Mouse (Mus musculus) kidney, postnatal 0 days (tissue): ENCODE measurements around the gene Polr2a. TPM values are rescaled to one million over a fixed set of nuclear protein-coding genes. Genes with fewer than 3 reads are reported as not detected.

ENCODE experiments used
- ATAC-seq: fragments of 200-750 bp; cut with Nextera tagmentation; replicated peaks from 2 replicates; pipeline ENCODE4 v1.8.0; 2017; ENCODE audit warnings: low read depth, moderate number of reproducible peaks, moderate TSS enrichment, moderate library complexity; ENCODE audit not compliant: low FRiP score
- DNase-seq: peaks from one replicate; pipeline ENCODE4 v3.0.0-alpha.2; 2016; ENCODE audit warnings: low spot score
- H3K27ac ChIP-seq: fragments of 300-500 bp; sonication (generic); 2 replicates; pipeline ENCODE4 v1.5.1; 2014; ENCODE audit warnings: mild to moderate bottlenecking
- H3K27me3 ChIP-seq: fragments of 300-500 bp; sonication (generic); 2 replicates; pipeline ENCODE4 v1.6.1; 2014; ENCODE audit warnings: low read length, mixed read lengths; ENCODE audit not compliant: insufficient read depth
- H3K36me3 ChIP-seq: fragments of 300-500 bp; sonication (generic); 2 replicates; pipeline ENCODE4 v1.6.1; 2014; ENCODE audit warnings: low read length, mixed read lengths; ENCODE audit not compliant: insufficient read depth
- H3K4me1 ChIP-seq: fragments of 300-500 bp; sonication (generic); replicated peaks from 2 replicates; pipeline ENCODE4 v1.6.1; 2014; ENCODE audit warnings: antibody characterized with exemption, low read length, mixed read lengths; ENCODE audit not compliant: insufficient read depth
- H3K4me2 ChIP-seq: fragments of 300-500 bp; sonication (generic); 2 replicates; pipeline ENCODE4 v1.6.1; 2014; ENCODE audit warnings: mild to moderate bottlenecking, low read length, moderate library complexity, mixed read lengths
- H3K4me3 ChIP-seq: fragments of 300-500 bp; sonication (generic); replicated peaks from 2 replicates; pipeline ENCODE4 v1.5.1; 2014; ENCODE audit warnings: low read depth, low read length
- H3K9ac ChIP-seq: fragments of 300-500 bp; sonication (generic); 2 replicates; pipeline ENCODE4 v1.6.1; 2014; ENCODE audit warnings: low read depth, low read length
- H3K9me3 ChIP-seq: fragments of 300-500 bp; sonication (generic); replicated peaks from 2 replicates; pipeline ENCODE4 v1.6.1; 2016; ENCODE audit warnings: low read length, inconsistent platforms, mixed read lengths
- CTCF ChIP-seq: IDR thresholded peaks from 2 replicates; pipeline ENCODE4 v1.5.1; 2016; ENCODE audit warnings: antibody characterized with exemption, low read depth, mild to moderate bottlenecking, moderate library complexity
- WGBS: fragments of 180-500 bp; shearing (Covaris S2); extraction: QIAGEN DNeasy Blood & Tissue Kit; methylation state at CpG from one replicate; pipeline ENCODE4 v1.1.7; 2014; 5-methylcytosine and 5-hydroxymethylcytosine counted together
- polyA plus RNA-seq: library from polyadenylated mRNA; unstranded; fragments of >200 nt; fragmentation: Nextera tagmentation; extraction: Ambion mirVana; gene quantifications from 2 replicates; pipeline ENCODE4 v1.2.1, GENCODE M21; 2015

Polr2a gene
- polyA plus RNA-seq, 1 experiment from 2014 or later = 21.0 TPM

- no peak for TF ChIP-seq CTCF
- H3K27ac ChIP-seq = no peak overlapping the region
- no peak for DNase-seq
- peaks cover 14% of the 10 kb centered on the region for H3K4me1 ChIP-seq
- no peak overlapping the region for H3K4me2 ChIP-seq
- no peak for ATAC-seq
- no peak overlapping the region for H3K4me3 ChIP-seq
- no peaks in the 10 kb centered on the region for H3K9me3 ChIP-seq
- no peaks in the 10 kb centered on the region for H3K27me3 ChIP-seq
- H3K36me3 ChIP-seq = no peaks in the 10 kb centered on the region
- no peak overlapping the region for H3K9ac ChIP-seq
- 63% methylated on average over 9 of the region's 9 CpGs for WGBS
These were observed 66.1 kb downstream of the Polr2a start for GRCm38 (mm10) chr11:69692196-69692811.

GRCm38 (mm10) chr11:69689891-69690290 is 68.5 kb downstream of the Polr2a start:
- no peaks in the 10 kb centered on the region for H3K36me3 ChIP-seq
- peaks cover 23% of the 10 kb centered on the region for H3K4me1 ChIP-seq
- no peak for TF ChIP-seq CTCF
- no peak overlapping the region for H3K9ac ChIP-seq
- 84% methylated on average over 1 of the region's 1 CpGs for WGBS
- no peak overlapping the region for H3K4me3 ChIP-seq
- no peak overlapping the region for H3K27ac ChIP-seq
- no peaks in the 10 kb centered on the region for H3K9me3 ChIP-seq
- DNase-seq = no peak
- no peak overlapping the region for H3K4me2 ChIP-seq
- H3K27me3 ChIP-seq = no peaks in the 10 kb centered on the region
- no peak for ATAC-seq

GRCm38 (mm10) chr11:69687061-69687460 is 71.4 kb downstream of the Polr2a start:
- Histone ChIP-seq H3K4me3 (no peak overlapping the region), H3K27ac (no peak overlapping the region), H3K4me1 (peaks cover 18% of the 10 kb centered on the region), H3K36me3 (no peaks in the 10 kb centered on the region), H3K9ac (0 out of 2 replicates have a peak overlapping the region, but pooled peaks have one; percentile 1), H3K9me3 (no peaks in the 10 kb centered on the region), H3K27me3 (no peaks in the 10 kb centered on the region), H3K4me2 (0 out of 2 replicates have a peak overlapping the region, but pooled peaks have one; percentile 3)
- 59% methylated on average over 5 of the region's 5 CpGs for WGBS
- TF ChIP-seq CTCF = no peak
- no peak for DNase-seq
- ATAC-seq = no peak

- peak overlapping the region; percentile 82 for H3K27ac ChIP-seq
- no peak for TF ChIP-seq CTCF
These were observed 72.1 kb downstream of the Polr2a start for GRCm38 (mm10) chr11:69686377-69686776.

GRCm38 (mm10) chr11:69685526-69686148 is 72.8 kb downstream of the Polr2a start, which contains the start of gene Tnfsf13:
Tnfsf13 (minus strand) TSS chr11:69685784.
- peak; percentile 78 for DNase-seq
- no peak for TF ChIP-seq CTCF
- Histone ChIP-seq H3K9ac (peak within 1 kb of the TSS; percentile 35; the same call in 1 of the 2 replicates), H3K9me3 (no peaks in the 10 kb centered on the region), H3K4me1 (peaks cover 20% of the 10 kb centered on the region), H3K27ac (peak within 1 kb of the TSS; percentile 82), H3K4me2 (peak within 1 kb of the TSS; percentile 3; the same call in 1 of the 2 replicates), H3K36me3 (no peaks in the 10 kb centered on the region), H3K4me3 (no peak within 1 kb of the TSS), H3K27me3 (no peaks in the 10 kb centered on the region)
- no peak for ATAC-seq
- WGBS = 40% methylated on average over 10 of the region's 10 CpGs

More at GRCm38 (mm10) chr11:69686377-69686776, 72.1 kb downstream of the Polr2a start:
- H3K27me3 ChIP-seq = no peaks in the 10 kb centered on the region
- ATAC-seq (no peak), DNase-seq (peak; percentile 61)
- H3K9me3 ChIP-seq = no peaks in the 10 kb centered on the region
- 0 out of 2 replicates have a peak overlapping the region, but pooled peaks have one; percentile 3 for H3K4me2 ChIP-seq
- WGBS = 12% methylated on average over 4 of the region's 4 CpGs
- H3K4me1 ChIP-seq = peaks cover 18% of the 10 kb centered on the region
- no peak overlapping the region for H3K4me3 ChIP-seq
- H3K9ac ChIP-seq = no peak overlapping the region
- no peaks in the 10 kb centered on the region for H3K36me3 ChIP-seq

- Histone ChIP-seq H3K9me3 (no peaks in the 10 kb centered on the region), H3K9ac (no peak overlapping the region), H3K4me2 (no peak overlapping the region), H3K4me1 (peaks cover 23% of the 10 kb centered on the region), H3K27me3 (no peaks in the 10 kb centered on the region), H3K4me3 (no peak overlapping the region), H3K27ac (peak overlapping the region; percentile 82; the same call in 1 of the 2 replicates), H3K36me3 (no peaks in the 10 kb centered on the region)
- no peak for TF ChIP-seq CTCF
- no peak for DNase-seq
- WGBS = 89% methylated on average over 6 of the region's 6 CpGs
- no peak for ATAC-seq
These were observed 73.5 kb downstream of the Polr2a start for GRCm38 (mm10) chr11:69684936-69685335.
